Comparison of ENCODE assay signal across 11 mouse cellular contexts in genomic region chr4:127985874-127986273, GRCm38 (mm10). TPM values are rescaled to one million over a fixed set of nuclear protein-coding genes. Genes with fewer than 3 reads are reported as not detected.
A peak's percentile ranks its signal among the peaks of the same experiment; 100 is the strongest.
DNase-seq lines count a peak whose midpoint lies in the region; ATAC-seq and TF ChIP-seq lines count a peak whose summit lies in the region.
"Had no signal": no experiment of that assay in that cellular context is flagged by ENCODE, and none has a peak within 500 bp of the region (broad histone marks: within the 10 kb centered on the region; RNA-seq: fewer than 3 reads in every experiment).

No protein-coding gene starts in this region.

- peaks cover 49% of the 10 kb centered on the region for H3K4me1 ChIP-seq in E14TG2a.4 (replicated peaks; ENCODE audit: low read depth, low read length)
- peaks cover 54% of the 10 kb centered on the region for H3K4me1 ChIP-seq in forebrain, embryonic 10.5 days
- H3K4me1 ChIP-seq in hindbrain, postnatal 0 days (ENCODE audit: insufficient read depth, low read length) = peaks cover 16% of the 10 kb centered on the region
- 0 out of 2 replicates have a peak, but pooled peaks cover 5% of the 10 kb centered on the region for H3K4me1 ChIP-seq in midbrain, postnatal 0 days (ENCODE audit: insufficient read depth, low read length)
- H3K4me1 ChIP-seq in heart, embryonic 11.5 days (ENCODE audit: control insufficient read depth, insufficient read depth, low read length) = 0 out of 2 replicates have a peak, but pooled peaks cover 9% of the 10 kb centered on the region

- no peaks in the 10 kb centered on the region for H3K9me3 ChIP-seq in E14TG2a.4 (ENCODE audit: low read length)
- H3K9me3 ChIP-seq in forebrain, embryonic 10.5 days = no peaks in the 10 kb centered on the region
- no peaks in the 10 kb centered on the region for H3K9me3 ChIP-seq in hindbrain, postnatal 0 days (ENCODE audit: low read length)
- no peaks in the 10 kb centered on the region for H3K9me3 ChIP-seq in midbrain, postnatal 0 days (ENCODE audit: low read length)
- no peaks in the 10 kb centered on the region for H3K9me3 ChIP-seq in heart, embryonic 11.5 days (replicated peaks; ENCODE audit: control insufficient read depth, low read length)

- peaks cover 63% of the 10 kb centered on the region for H3K27me3 ChIP-seq in E14TG2a.4 (ENCODE audit: insufficient read depth, low read length)
- peaks cover 84% of the 10 kb centered on the region for H3K27me3 ChIP-seq in forebrain, embryonic 10.5 days (ENCODE audit: poor library complexity, severe bottlenecking)
- no peaks in the 10 kb centered on the region for H3K27me3 ChIP-seq in hindbrain, postnatal 0 days (ENCODE audit: insufficient read depth, low read length)
- no peaks in the 10 kb centered on the region for H3K27me3 ChIP-seq in midbrain, postnatal 0 days (ENCODE audit: insufficient read depth, low read length)
- peaks cover 67% of the 10 kb centered on the region for H3K27me3 ChIP-seq in heart, embryonic 11.5 days (ENCODE audit: control insufficient read depth, insufficient read depth, low read length)

- peak overlapping the region; percentile 89 for H3K9ac ChIP-seq in hindbrain, postnatal 0 days (replicated peaks; ENCODE audit: low read length)
- H3K9ac ChIP-seq in midbrain, postnatal 0 days (replicated peaks; ENCODE audit: low read length, poor library complexity, severe bottlenecking) = 0 out of 2 replicates have a peak overlapping the region, but pooled peaks have one; percentile 91
- H3K9ac ChIP-seq in heart, embryonic 11.5 days (ENCODE audit: low read depth, low read length) = no peak overlapping the region

- H3K4me3 ChIP-seq in E14TG2a.4 (replicated peaks; ENCODE audit: low read length) = peak overlapping the region; percentile 66; the same call in 1 of the 2 replicates
- peak overlapping the region; percentile 71; the same call in 1 of the 2 replicates for H3K4me3 ChIP-seq in forebrain, embryonic 10.5 days
- H3K4me3 ChIP-seq in hindbrain, postnatal 0 days (ENCODE audit: low read length) = peak overlapping the region; percentile 76
- H3K4me3 ChIP-seq in midbrain, postnatal 0 days (ENCODE audit: low read depth, low read length) = peak overlapping the region; percentile 82
- no peak overlapping the region for H3K4me3 ChIP-seq in heart, embryonic 11.5 days (ENCODE audit: low read depth, low read length)

- peak; percentile 92 for ATAC-seq in hindbrain, postnatal 0 days
- peak; percentile 83 for ATAC-seq in midbrain, postnatal 0 days (ENCODE audit: low FRiP score)
- no peak for ATAC-seq in heart, embryonic 11.5 days (replicated peaks; ENCODE audit: insufficient number of reproducible peaks, low FRiP score, low TSS enrichment)

- no peak overlapping the region for H3K27ac ChIP-seq in forebrain, embryonic 10.5 days
- H3K27ac ChIP-seq in hindbrain, postnatal 0 days = peak overlapping the region; percentile 93
- peak overlapping the region; percentile 82 for H3K27ac ChIP-seq in midbrain, postnatal 0 days (ENCODE audit: low read depth, low read length)
- no peak overlapping the region for H3K27ac ChIP-seq in heart, embryonic 11.5 days (ENCODE audit: low read depth, low read length)

- WGBS in forebrain, embryonic 10.5 days = 9% methylated on average over 10 of the region's 10 CpGs
- WGBS in hindbrain, postnatal 0 days = 11% methylated on average over 10 of the region's 10 CpGs
- 18% methylated on average over 10 of the region's 10 CpGs for WGBS in midbrain, postnatal 0 days
- 12% methylated on average over 10 of the region's 10 CpGs for WGBS in heart, embryonic 11.5 days (ENCODE audit: insufficient replicate concordance)

- no peak for TF ChIP-seq CTCF in E14TG2a.4 (conservative IDR thresholded peaks at IDR 0.05; ENCODE audit: low read length)
- no peak for TF ChIP-seq CTCF in hindbrain, postnatal 0 days (IDR thresholded peaks at IDR 0.05; ENCODE audit: low read depth)
- TF ChIP-seq CTCF in midbrain, postnatal 0 days (IDR thresholded peaks at IDR 0.05) = no peak

- peak overlapping the region; percentile 82 for H3K4me2 ChIP-seq in hindbrain, postnatal 0 days (ENCODE audit: low read depth, low read length)
- H3K4me2 ChIP-seq in midbrain, postnatal 0 days (ENCODE audit: low read depth, low read length, poor library complexity, severe bottlenecking) = peak overlapping the region; percentile 85
- H3K4me2 ChIP-seq in heart, embryonic 11.5 days = no peak overlapping the region

- no peak for DNase-seq in forebrain, embryonic 10.5 days (ENCODE audit: extremely low spot score, low spot score)
- DNase-seq in hindbrain, postnatal 0 days (ENCODE audit: low spot score) = peak; percentile 86
- DNase-seq in midbrain, postnatal 0 days (ENCODE audit: low spot score) = peak; percentile 92
- no peak for DNase-seq in lung, postnatal 14 days
- no peak for DNase-seq in ovary, postnatal 10 days (ENCODE audit: low spot score)
- DNase-seq in urinary bladder, postnatal 25 days (ENCODE audit: low spot score) = no peak
- DNase-seq: kidney, postnatal 10 days had no signal

- no peaks in the 10 kb centered on the region for H3K36me3 ChIP-seq in E14TG2a.4 (ENCODE audit: insufficient read depth, low read length)
- H3K36me3 ChIP-seq in forebrain, embryonic 10.5 days (replicated peaks) = no peaks in the 10 kb centered on the region
- H3K36me3 ChIP-seq in hindbrain, postnatal 0 days (ENCODE audit: insufficient read depth, low read length) = no peaks in the 10 kb centered on the region
- no peaks in the 10 kb centered on the region for H3K36me3 ChIP-seq in midbrain, postnatal 0 days (ENCODE audit: insufficient read depth, low read length)
- no peaks in the 10 kb centered on the region for H3K36me3 ChIP-seq in heart, embryonic 11.5 days (ENCODE audit: control insufficient read depth, insufficient read depth, low read length)

RNA-seq across cellular contexts. Expression of gene Csmd2, which starts 1.8 kb away (rescaled TPM):
- 0.34 and 0.40 TPM in 2 replicates for polyA plus RNA-seq in forebrain, embryonic 10.5 days (2016; fragmentation: Nextera tagmentation; extraction: Ambion mirVana)
- total RNA-seq in hindbrain, postnatal 0 days (2014; rRNA removed) = 41.3 and 52.8 TPM in 2 replicates
- 8.2 and 8.4 TPM in 2 replicates for polyA plus RNA-seq in hindbrain, postnatal 0 days (2015; fragmentation: Nextera tagmentation; extraction: Ambion mirVana)
- 48.2 and 56.4 TPM in 2 replicates for total RNA-seq in midbrain, postnatal 0 days (2014; rRNA removed)
- polyA plus RNA-seq in midbrain, postnatal 0 days (2015; fragmentation: Nextera tagmentation; extraction: Ambion mirVana) = 7.1 and 9.1 TPM in 2 replicates
- polyA plus RNA-seq in heart, embryonic 11.5 days (2014; fragmentation: Nextera tagmentation; extraction: Ambion mirVana) = 0.21 TPM in 1 of 2 replicates, not detected in the other
- polyA plus RNA-seq: liver, embryonic 16.5 days had no signal

RNA-seq across cellular contexts. Expression of gene CK137956, which starts 15.1 kb away (rescaled TPM):
- 0.27 and 0.38 TPM in 2 replicates for polyA plus RNA-seq in forebrain, embryonic 10.5 days (2016; fragmentation: Nextera tagmentation; extraction: Ambion mirVana)
- 3.0 and 3.8 TPM in 2 replicates for total RNA-seq in hindbrain, postnatal 0 days (2014; rRNA removed)
- polyA plus RNA-seq in hindbrain, postnatal 0 days (2015; fragmentation: Nextera tagmentation; extraction: Ambion mirVana) = 2.0 and 2.4 TPM in 2 replicates
- 2.7 and 3.2 TPM in 2 replicates for total RNA-seq in midbrain, postnatal 0 days (2014; rRNA removed)
- 2.1 and 2.3 TPM in 2 replicates for polyA plus RNA-seq in midbrain, postnatal 0 days (2015; fragmentation: Nextera tagmentation; extraction: Ambion mirVana)
- polyA plus RNA-seq in heart, embryonic 11.5 days (2014; fragmentation: Nextera tagmentation; extraction: Ambion mirVana) = not detected in 2 replicates
- total RNA-seq: adrenal gland, adult 18-20 months had no signal
- polyA plus RNA-seq: liver, embryonic 16.5 days had no signal

Comparison
In these comparisons a context has a peak if more than half of its experiments do, and no peak if none do; other contexts are left out.
1. DNase-seq: peak in hindbrain, postnatal 0 days (single experiment) and midbrain, postnatal 0 days (single experiment); none in forebrain, embryonic 10.5 days (single experiment), lung, postnatal 14 days (single experiment), ovary, postnatal 10 days (single experiment) and urinary bladder, postnatal 25 days (single experiment).
2. H3K27ac ChIP-seq: peak in hindbrain, postnatal 0 days (single experiment) and midbrain, postnatal 0 days (single experiment); none in forebrain, embryonic 10.5 days (single experiment) and heart, embryonic 11.5 days (single experiment).